Mouse (Mus musculus): ENCODE results near the gene Raph1.

Raph1 gene

DNA sequence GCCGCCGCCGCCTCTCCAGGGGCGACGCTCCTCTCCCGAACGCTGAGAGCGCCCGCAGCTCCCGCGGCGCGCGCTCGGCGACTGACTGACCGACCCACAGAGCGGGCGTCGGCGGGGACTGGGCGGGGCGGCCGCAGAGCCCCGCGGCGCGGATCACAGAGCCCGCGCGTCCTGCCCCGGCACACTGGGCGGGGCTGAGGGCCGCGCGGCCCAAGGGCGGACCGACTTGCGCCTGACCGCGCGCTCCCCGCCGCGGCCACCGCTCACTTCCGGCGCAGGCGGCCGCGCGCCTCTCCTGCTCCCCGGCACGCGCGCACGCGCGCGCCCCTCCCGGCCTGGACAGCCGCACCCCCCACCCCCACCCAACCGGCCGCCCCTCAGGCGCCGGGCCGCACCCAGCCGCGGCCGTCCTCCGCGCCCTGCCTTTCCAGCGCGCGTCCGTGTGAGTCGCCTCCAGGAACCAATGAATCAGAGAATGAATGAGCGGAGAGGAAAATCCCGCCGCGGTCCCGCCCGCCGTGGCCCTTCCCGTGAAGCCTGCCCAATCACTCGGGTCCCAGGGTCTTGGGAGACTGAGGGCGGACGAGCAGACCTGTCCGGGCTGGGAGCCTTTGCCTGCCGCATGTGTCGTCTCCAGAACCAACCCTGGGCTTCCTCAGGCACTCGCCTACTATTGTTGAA lies at the start of gene Raph1:
Raph1 (minus strand) TSS at position 474 of the 681 bp plus-strand sequence.
- in situ Hi-C loops (cut with MboI; ENCODE audit: unreplicated experiment in 2 of 2) = loop anchor here in 1 of 2 experiments (25.0 kb wide), 1 partner anchor 271 kb away; no protein-coding TSS in a partner anchor

DNA sequence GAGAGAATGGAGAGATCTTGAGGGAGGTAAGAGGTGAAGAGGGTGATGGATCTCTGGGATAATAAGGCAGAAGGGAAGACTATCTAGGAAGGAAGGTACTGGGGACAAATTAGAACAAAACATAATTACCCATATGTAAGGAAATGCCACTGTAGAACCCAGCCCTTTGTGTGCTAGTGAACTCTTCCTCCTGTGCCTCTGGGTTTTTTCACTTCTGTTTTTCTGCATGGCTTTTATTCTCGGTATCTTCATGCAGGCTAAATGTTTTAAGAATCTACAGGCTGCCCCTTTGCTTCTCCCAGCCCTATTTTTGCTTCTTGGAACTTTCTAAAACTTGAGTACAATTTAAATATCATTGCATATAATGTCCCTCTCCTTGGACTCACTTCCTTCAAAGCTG lies 48.8 kb upstream of the Raph1 start:
- in situ Hi-C loops (cut with MboI; ENCODE audit: unreplicated experiment in 2 of 2) = no loop called here

DNA sequence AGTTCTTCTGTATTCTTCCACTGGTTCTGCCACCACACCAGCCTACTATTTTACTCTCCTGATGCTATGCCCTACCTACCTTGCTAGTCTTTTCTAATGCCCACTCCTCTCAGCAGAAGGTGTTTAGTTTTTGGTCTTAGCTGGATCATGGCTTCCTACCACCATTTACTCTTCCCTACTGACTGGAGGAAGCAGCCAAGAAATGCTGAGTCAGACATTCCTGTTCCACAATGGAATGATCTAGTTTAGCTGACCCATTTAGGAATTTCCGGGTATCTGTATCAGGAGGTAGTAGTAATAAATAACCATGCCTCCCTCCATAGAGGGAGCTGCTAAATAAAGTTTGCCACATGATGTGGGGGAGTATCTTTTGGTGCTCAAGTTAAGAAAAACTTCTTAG lies 48.0 kb upstream of the Raph1 start:
- in situ Hi-C loops (cut with MboI; ENCODE audit: unreplicated experiment in 2 of 2) = no loop called here

DNA sequence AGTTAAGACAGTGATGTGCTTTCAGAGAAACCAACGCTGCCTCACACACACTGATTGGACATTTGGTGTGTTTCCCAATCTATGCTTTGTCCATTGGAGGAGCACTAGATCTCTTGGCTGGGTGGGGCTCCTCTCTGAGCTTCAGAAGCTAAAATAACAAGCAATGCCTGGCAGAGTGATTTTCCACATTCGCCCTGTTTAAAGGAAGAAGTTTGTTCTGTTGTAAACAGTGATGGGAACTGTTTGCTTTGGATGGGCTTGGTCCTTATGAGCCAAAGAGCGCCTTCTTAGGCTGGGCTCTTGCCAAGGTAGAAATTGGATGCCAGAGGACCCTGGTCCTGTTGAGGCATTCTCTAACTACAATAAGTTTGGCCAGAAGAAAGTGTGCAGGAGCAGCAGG lies 45.1 kb upstream of the Raph1 start:
- in situ Hi-C loops (cut with MboI; ENCODE audit: unreplicated experiment in 2 of 2) = no loop called here

DNA sequence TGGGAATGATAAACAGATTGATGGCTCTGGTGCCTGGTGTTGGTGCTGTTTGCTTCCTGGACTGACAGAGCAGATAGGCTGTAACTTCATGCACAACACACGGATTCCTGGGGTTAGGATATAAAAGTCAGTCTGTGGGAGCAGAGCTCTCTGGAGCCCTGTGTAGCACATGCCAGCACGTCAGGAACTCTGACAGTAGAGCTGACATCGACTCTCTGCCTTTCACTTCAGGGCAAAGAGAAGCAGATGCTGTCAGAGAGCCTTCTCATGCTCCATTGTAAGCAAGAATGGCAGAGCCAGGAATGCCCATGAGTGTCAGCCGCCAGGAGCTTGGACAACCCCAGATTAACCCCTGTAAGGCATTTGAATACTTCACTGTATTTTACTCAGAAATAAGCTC lies 43.7 kb upstream of the Raph1 start:
- in situ Hi-C loops (cut with MboI; ENCODE audit: unreplicated experiment in 2 of 2) = no loop called here

DNA sequence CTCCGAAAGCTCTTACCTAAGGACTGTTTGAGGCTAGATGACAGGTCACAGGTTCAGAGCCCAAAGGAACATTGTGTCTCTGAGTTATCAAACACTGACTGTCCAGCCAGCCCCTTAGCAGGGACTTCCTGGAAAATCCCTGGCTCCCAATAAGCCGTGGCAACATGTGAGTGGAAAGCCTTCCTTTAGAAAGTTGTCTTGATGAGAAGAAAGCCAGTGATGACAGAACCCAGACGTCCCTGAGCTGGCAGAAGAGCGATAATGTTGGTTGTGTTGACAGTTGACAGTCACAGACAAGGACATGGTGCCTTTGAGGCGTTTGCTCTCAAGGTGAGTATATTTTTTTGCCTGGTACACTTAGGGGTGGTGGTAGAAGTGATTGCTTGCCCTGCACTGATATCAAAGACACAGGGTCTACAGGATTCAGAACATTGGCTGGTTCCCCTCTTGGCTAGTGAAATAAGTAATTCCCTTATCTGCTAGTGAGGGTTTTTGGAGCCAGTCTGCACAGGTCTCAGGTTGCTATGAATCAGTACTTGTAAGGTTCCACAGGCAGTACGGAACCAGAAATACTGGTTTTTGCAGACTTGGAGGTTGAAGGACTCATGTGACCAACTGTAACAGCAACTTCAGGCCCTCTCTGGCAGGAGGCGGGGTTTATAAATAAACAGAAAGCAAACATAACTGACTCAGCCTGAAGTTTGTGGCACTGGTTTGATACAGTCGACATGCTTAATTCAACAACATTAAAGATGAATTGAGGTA lies 42.3 kb upstream of the Raph1 start:
- in situ Hi-C loops (cut with MboI; ENCODE audit: unreplicated experiment in 2 of 2) = no loop called here

DNA sequence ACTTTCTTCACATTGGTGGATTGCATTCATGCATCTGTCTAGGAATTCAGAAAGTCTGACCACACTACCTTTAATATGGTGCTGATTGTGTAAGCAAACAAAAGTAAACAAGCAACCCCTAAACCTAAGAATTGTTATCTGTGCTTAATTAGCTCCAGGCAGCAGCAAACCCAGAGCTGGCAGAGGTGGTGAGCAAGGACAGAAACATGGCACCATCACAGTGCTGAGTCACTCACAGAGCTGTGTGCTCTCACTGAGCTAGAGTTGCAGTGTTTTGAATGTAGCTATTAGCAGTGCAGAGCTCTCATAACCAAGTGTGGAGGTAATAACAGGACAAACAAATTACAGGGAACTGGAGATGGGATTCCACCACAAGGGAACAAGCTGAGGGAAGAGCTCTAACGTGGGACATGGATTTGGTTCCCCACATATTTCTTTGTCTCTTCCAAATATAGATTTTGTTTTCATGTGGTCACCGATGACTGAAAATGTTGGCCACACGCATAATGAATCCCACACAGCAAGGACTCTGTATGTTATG lies 37.6 kb upstream of the Raph1 start:
- in situ Hi-C loops (cut with MboI; ENCODE audit: unreplicated experiment in 2 of 2) = no loop called here

DNA sequence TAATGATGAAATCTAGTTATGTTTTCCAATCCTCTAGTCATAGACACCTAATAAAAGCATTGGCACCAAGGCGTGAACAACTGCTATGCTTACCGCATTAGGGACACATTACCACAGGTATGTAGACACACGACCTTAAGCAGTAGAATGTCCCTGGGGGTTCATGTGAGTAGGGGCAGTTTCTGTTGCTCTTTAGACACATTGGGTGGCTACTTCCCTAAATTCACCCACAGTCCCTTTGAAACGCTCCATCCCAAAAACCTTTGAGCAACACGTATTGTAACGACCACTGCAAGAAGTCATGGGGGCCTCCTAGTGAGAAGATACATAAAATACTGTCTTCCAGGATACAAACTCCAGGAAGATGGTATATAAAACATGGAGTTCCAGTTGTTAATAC lies 33.8 kb upstream of the Raph1 start:
- in situ Hi-C loops (cut with MboI; ENCODE audit: unreplicated experiment in 2 of 2) = no loop called here

DNA sequence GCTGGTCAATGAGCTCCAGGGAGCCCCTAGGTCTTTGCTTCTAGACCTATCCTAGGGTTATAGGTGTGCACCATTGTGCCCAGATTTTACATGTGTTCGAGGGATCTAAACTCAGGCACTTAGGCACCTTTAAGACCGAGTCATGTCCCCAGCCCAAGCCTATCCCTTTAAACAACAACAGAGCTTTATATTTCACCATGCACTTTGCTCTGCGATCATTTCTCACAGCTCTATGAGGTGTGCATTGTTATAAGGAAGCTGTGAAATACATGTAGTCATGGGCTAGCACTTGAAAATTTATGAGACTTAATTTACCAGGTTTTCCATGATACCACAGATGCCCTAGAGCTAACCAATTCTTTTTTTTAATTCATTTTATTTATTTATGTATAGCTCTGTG lies 33.0 kb upstream of the Raph1 start:
- in situ Hi-C loops (cut with MboI; ENCODE audit: unreplicated experiment in 2 of 2) = no loop called here

DNA sequence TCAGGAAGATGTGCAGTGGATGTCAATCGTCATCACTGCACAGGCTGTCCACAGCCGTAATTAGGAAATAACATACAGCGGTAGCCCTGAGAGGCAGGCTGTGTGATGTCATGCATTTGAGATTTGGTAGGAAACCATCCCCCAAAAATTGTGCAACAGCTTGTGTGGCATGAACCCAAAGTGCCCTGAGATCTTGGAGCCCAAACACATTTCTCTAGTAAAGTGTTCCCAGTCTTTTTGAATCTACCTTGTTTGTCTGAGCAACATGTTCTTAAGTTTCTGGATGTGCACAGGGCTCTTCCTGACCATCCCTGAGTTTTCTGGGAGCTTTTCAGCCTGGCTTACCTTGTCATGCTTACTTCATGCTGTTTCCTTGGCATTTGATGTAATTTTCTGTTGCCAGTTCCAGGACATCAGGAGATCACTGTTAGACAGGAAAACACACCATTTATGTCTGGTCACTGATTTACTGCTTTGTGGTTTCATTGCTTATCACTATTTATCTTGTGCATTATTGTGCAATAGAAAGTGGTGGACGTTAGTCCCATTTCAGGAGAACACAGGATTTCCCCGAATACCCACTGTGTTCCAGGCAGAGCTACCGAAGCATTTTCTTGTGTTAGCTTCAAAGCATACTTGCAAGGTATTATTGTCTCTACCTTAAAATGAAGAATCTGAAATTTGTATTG lies 32.3 kb upstream of the Raph1 start:
- in situ Hi-C loops (cut with MboI; ENCODE audit: unreplicated experiment in 2 of 2) = no loop called here

DNA sequence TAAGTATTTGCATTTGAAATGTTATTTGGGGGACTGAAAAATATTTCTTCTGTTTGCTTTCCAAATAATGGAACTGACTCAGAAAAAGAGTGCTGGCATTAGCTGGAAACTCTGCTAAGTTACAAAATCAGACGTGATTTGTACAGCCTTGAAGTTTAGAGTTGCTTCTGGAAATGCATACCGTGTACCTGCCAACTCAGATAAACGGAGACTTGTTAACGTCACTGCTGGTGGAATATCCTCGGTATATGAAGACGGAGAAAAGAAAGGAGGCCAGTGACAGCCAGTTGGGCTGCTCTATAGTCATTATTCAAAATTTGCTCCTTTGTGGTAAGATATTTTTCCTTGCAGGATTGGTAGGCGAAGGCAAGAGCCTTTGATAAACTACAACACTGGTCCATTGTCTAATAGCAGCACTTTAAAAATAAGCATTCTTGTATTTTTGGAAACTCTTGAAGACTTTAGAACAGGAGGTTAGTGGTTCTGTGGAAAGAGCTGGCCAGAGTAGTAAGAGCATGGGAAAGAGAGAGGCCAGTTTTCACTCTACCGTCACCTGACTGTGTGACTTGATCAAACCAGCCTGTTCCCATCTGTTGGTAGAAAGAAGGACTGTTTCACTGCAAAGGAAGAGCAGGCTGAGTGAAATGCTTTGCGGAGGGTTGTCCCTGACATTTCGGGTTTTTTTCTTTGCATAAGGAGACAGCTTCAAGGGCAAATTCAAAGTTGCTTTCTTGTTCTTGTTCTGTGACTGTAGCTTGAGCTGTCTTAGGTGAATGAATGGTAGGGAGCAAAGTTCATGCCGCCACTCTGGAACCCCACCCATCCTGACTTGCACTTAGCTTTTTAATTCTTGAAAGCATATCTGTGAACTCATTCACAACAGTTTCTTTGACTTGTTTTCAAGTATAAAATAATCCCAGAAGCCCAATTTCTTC lies 29.7 kb upstream of the Raph1 start:
- in situ Hi-C loops (cut with MboI; ENCODE audit: unreplicated experiment in 2 of 2) = no loop called here

DNA sequence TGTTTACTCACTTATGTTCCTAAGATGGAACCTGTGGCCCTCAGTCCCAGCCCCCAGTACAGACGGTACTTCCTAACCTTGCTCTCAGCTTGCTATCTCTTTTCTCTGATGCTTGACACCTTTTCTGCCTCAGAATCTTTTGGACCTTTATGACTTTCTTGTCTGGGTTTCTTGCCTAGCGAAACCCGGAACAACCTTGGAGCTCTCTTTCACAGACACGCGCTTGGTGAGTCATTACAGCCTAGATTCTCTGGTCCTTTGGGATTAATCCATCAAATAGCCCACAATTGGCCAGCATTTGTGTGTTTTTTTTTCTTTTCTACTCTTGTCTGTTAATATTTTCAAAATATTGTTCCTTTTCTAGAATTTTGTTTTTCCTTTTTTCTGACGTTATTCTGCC lies 26.2 kb upstream of the Raph1 start:
- in situ Hi-C loops (cut with MboI; ENCODE audit: unreplicated experiment in 2 of 2) = no loop called here

DNA sequence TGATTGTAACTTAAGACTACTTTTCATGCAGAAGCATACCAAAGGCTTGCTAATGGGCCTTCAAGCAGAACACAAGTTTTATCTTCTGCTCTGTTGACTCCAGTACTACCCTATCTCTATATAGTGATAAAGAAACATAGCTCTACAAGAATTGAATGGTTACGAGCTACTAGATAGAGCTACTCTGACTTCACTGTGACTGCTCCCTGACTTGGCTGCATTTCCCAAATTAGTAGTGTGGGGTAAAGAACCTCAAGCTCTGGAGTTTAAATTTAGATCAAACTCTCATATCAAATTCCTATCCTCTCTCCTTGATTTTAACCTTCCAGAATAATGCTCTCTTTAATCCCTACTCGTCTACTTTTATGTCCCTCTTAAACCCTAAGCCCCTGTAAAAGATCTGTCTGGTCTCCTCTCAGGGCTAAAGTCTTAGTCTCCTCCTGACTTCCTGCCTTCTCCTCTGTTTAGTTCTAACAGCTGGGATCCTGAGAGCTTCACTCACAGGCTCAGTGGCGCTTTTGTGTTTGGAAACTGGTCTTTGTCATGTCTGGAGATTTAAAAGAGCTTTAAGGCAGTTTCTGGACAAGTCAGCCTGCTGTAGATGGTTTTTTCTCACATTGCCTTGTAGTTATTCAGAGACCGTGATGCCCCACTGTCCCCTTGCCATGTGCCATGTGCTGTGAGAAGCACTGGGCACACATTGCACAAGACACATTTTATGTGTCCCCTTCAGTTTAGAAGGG lies 22.2 kb upstream of the Raph1 start:
- in situ Hi-C loops (cut with MboI; ENCODE audit: unreplicated experiment in 2 of 2) = no loop called here

DNA sequence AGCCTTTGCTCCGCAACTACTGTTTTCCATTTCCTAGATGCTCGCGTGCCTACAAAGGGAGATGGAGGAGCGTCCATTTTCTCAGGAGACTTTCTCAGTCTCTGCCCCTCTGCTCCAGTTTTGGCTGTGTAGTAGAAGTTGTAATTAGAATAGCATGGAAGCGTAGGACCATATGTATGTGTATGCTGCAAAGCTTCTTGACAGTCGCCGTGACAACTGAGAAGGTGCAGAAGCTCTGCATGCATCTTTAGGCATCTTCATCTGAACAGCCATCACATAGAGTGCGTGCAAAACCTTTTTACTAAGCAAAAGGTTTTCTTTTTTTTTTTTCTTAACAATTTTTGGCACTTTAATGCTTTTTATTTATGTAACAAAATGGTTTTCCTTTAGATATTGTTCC lies 14.1 kb upstream of the Raph1 start:
- in situ Hi-C loops (cut with MboI; ENCODE audit: unreplicated experiment in 2 of 2) = no loop called here

DNA sequence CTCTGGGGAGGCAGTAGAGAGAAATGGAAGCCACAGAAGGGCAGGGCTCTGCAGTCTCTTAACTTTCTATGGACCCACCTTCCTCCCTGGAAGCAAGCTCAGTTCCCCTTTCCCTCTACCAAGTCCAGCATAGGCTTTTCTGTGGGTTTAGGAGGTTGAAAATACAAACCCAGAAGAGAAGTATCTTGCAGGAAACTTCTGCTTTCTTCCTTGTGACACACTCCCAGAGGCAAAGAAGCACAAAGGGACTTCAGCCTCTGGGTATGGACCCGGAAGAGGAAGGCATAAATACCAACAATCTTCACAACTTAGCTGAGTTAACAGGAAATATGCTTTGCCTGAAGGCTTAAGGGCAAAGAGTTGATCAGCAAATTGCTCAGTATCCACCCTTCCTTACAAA lies 13.0 kb upstream of the Raph1 start:
- in situ Hi-C loops (cut with MboI; ENCODE audit: unreplicated experiment in 2 of 2) = no loop called here

DNA sequence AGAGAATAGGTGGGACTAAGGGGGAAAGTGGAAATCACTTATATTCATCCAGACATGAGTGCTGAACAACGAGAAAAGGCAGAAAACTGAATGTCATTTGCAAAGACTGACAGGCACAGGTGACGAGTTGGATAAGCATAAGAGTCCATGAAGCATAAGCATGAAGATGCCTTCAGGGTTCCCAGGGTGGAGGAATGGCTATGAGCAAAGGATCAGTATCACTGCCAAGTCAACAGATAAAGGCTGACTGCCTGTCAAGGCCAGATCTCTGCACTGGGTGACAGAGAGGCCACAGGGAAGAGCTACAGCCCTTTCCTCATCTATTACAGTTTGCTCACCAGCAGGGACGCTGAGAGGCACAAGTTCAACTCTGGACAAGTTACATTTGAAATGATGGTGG lies 5.8 kb upstream of the Raph1 start:
- in situ Hi-C loops (cut with MboI; ENCODE audit: unreplicated experiment in 2 of 2) = loop anchor here in 1 of 2 experiments (25.0 kb wide), 1 partner anchor 265 kb away; no protein-coding TSS in a partner anchor

DNA sequence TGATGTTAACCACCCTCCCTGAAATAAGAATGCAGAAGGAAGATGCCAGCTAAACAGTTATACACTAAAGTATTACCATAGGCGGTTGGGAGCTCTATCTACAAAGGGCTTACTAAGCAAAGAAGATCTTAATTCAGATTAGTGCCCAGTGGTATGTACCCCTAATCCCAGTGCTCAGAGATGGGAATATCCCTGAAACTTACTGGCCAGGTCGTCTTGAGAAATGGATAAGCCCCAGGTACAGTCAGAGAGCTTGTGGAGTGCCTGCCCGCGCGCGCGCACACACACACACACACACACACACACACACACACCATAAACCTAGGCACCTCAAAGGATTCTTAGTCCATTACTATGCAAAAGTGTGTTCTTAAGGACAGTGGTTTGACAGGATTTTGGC lies 2.8 kb upstream of the Raph1 start:
- in situ Hi-C loops (cut with MboI; ENCODE audit: unreplicated experiment in 2 of 2) = loop anchor here in 1 of 2 experiments (25.0 kb wide), 1 partner anchor 268 kb away; no protein-coding TSS in a partner anchor

DNA sequence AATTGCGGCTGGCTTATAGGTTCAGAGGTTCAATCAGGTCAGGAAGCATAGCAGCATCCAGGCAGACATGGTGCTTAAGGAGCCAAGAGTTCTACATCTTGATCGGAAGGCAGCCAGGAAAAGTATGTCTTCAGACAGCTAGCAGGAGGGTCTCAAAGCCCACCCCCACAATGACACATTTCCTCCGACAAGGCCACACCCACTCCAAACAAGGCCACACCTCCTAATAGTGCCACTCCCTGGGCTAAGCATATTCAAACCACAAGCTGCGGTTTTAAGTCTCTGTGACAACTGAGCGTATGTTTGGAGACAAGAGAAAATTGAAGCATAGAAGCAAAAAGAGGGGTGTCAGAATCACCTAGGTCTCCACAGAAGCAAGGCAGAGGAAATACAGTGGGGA lies 2.3 kb upstream of the Raph1 start:
- in situ Hi-C loops (cut with MboI; ENCODE audit: unreplicated experiment in 2 of 2) = loop anchor here in 1 of 2 experiments (25.0 kb wide), 1 partner anchor 268 kb away; no protein-coding TSS in a partner anchor

DNA sequence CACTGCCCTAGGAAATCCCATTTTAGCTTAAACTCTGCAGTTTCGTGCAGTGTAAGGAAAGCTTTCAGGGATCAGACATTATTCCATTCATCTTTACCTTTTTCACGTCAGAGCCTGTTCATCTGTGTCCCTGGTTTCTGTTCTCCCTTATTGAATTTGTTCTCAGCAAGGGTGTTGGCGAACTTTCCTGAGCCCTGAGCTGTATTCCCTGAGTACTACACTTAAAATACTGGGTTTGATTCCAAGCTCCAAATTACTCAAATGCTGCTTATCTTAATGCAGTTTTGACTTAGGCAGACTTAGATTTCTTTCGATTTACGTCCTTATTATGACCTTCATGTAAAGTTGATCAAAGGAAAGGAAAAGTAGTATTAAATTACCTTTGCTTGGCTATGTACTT lies 417 bp upstream of the Raph1 start:
- in situ Hi-C loops (cut with MboI; ENCODE audit: unreplicated experiment in 2 of 2) = loop anchor here in 1 of 2 experiments (25.0 kb wide), 1 partner anchor 270 kb away; no protein-coding TSS in a partner anchor

All from v-Abl transformed pro-B cells (cell line).